Mouse (Mus musculus): ENCODE measurements around the gene Ppil2.
A peak's percentile ranks its signal among the peaks of the same experiment; 100 is the strongest.

The Ppil2 gene

GRCm38 (mm10) chr16:17110771-17111743, at the start of gene Ppil2:
TSS of gene Ppil2 (minus strand) at chr16:17111257.
- DNase-seq = peak; percentile 71 to 80

DNA sequence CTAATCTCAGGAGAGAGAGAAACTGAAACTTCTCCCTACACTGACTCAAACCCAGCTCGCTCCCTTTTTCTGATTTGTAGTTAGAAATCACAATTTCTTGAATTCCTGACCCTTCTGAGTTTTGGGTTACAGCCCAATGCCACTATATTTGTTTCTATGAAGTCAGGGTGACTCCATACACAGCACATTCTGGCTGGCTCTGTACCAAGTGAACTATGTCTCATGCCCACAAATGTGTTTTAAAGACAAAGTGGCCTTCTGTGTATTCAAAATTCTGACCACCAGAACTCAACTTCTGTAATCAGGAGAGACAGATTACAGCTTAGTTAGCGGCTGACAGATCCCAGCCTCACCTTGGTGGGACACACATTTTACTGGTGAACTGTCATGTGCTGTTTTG, 43.3 kb upstream of the Ppil2 start:
- DNase-seq = no peak

GRCm38 (mm10) chr16:17151874-17152273, 40.8 kb upstream of the Ppil2 start:
- no peak for DNase-seq

- DNase-seq = no peak
Observed at GRCm38 (mm10) chr16:17150520-17151258, 39.6 kb upstream of the Ppil2 start.

- peak; percentile 27 to 34 for DNase-seq
Observed at GRCm38 (mm10) chr16:17148084-17148483, 37.0 kb upstream of the Ppil2 start.

DNA sequence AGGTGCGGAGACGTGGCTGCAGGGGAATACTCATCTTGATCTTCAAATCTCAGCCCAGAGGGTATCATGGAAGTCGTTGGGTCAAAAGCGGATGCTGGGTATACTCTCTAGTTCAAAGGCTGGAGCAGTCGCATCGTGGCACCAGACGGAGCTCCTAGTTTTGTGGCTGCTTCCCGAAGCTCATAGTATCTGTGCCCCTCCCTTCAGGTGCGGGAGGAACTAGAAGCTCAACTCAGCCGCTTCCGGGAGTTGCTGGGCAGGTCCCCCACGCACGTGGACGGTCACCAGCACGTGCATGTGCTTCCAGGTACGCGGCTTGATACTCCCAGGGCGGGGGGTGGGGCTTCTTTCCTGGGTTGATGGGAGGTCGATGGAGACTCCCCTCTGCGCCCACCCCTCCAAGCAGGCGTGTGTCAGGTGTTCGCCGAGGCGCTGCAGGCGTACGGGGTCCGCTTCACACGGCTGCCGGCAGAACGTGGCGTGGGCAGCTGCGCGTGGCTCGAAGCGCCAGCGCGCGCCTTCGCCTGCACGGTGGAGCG, 36.4 kb upstream of the Ppil2 start:
- DNase-seq = peak in 1 of 2 experiments; percentile 46

DNA sequence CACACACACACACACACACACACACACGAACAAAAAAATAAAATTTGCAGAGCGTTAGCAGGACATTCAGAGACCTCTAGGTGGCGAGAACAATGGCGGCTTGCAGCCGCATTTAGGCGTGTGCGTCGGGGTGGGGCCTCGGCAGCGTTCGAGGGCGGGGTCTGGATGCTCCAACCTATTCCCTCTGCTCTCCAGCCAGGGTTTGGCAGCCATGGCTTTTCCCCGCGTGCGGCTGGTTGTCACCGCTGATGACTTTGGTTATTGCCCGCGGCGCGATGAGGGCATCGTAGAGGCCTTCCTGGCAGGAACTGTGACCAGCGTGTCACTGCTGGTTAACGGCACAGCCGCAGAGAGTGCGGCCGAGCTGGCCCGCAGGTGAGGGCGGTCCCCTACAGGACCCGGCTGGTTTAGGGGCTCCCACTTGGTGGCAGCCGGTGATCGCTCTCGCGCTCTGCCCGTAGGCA, 35.7 kb upstream of the Ppil2 start, which contains the start of gene Ccdc116:
Ccdc116 (minus strand) TSS at position 458 of the 464 bp plus-strand sequence.
- peak; percentile 91 to 92 for DNase-seq

GRCm38 (mm10) chr16:17144339-17144738, 33.3 kb upstream of the Ppil2 start, which contains the start of gene Ydjc:
TSS of gene Ydjc (plus strand) at chr16:17144621.
- no peak for DNase-seq

- DNase-seq = no peak
Observed at GRCm38 (mm10) chr16:17137355-17137754, 26.3 kb upstream of the Ppil2 start.

DNA sequence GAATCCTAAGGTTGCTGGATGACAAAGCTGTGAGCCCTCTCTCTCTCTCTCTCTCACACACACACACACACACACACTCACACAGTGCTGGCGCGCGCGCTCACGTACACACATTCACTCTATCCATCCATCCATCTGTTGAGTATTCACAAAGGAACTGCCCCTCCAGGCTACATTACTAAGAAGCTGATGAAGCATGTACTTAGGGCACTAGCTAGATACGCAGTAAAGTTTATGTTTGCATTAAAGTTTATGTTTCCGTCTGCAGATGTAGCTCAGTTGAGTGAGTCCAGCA, 21.8 kb upstream of the Ppil2 start:
- peak in 1 of 2 experiments; percentile 11 for DNase-seq

GRCm38 (mm10) chr16:17132089-17132905, 21.2 kb upstream of the Ppil2 start, which contains the start of gene Sdf2l1:
TSS of gene Sdf2l1 (minus strand) at chr16:17132383.
- DNase-seq = peak; percentile 98 to 99

- DNase-seq = peak in 1 of 2 experiments; percentile 20
Observed at GRCm38 (mm10) chr16:17131191-17132088, 20.4 kb upstream of the Ppil2 start.

GRCm38 (mm10) chr16:17127292-17127691, 16.2 kb upstream of the Ppil2 start:
- peak; percentile 49 to 65 for DNase-seq

DNA sequence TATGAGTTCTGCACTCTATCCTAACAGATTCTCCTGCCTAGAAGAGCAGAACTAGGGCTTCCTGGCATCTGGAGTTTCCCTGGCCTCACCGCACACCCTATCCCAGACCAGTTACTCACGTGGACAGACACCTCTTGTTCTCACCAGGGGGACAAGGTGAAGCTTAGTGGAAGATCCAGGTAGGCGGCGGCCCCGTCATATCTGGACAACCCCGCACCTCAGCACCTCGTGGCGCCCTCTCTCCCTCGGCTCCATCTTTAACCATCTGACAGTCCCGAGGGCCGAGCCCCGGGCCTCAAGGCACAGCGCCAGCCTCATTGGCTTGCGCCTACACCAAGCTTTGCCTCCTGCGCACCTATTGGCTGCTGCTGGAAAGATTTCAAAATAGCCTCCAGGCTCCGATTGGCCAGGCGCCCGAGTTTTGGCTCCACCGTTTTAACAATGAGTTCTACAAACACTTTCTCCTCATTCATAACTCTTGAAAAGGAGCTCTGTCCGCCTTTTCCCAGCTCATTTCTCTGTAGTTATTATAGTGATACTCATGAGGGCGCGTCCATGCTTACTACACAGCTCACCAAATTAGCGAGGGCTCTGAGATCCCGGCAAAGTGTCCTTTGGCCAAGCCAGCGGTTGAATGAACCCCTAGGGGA, 13.9 kb upstream of the Ppil2 start, which contains the start of gene 2610318N02Rik:
2610318N02Rik (minus strand) TSS at position 297 of the 650 bp plus-strand sequence.
- peak; percentile 69 to 77 for DNase-seq

- no peak for DNase-seq
Observed at GRCm38 (mm10) chr16:17124119-17124870, 13.2 kb upstream of the Ppil2 start.

DNA sequence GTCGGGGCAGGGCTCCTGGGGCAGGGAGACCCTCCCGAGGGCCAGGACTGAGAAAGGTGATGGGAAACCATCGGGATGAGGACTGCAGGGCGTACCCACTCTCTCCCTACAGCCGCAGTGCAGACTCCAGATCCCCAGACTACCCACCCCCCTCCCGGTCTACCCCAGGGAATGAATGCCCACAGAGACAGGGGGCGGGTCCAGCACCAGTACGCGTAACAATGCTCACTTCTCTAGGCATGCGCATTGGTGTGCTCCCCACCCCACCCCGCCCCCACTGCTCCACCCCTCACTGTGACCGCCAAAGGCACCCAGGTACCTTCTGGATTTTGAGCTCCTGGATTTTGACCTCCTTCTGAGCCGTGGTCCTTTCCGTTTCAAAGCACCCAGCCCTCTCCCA, 10.5 kb upstream of the Ppil2 start:
- no peak for DNase-seq

GRCm38 (mm10) chr16:17117309-17117799, 6.3 kb upstream of the Ppil2 start:
- no peak for DNase-seq

GRCm38 (mm10) chr16:17104600-17104999, 6.5 kb downstream of the Ppil2 start:
- DNase-seq = no peak

GRCm38 (mm10) chr16:17102630-17103220, 8.3 kb downstream of the Ppil2 start:
- peak; percentile 25 to 26 for DNase-seq

Data from cerebellum, postnatal 14 days (tissue).